Mouse (Mus musculus) CH12.LX (cell line): Measurements from ENCODE around the gene Med19.

Experiments
- CHD2 ChIP-seq: IDR thresholded peaks from 2 replicates; pipeline ENCODE4 v1.6.1; 2011; ENCODE audit warnings: low read length, improper control_type of control experiment
- CTCF ChIP-seq, 2 experiments: IDR thresholded peaks in 1 of 2; conservative IDR thresholded peaks in 1 of 2; 2 replicates each; pipeline ENCODE4 v1.5.1; 2011 to 2012; ENCODE audit warnings: low read depth in 2 of 2, low read length in 2 of 2, improper control_type of control experiment in 1 of 2, inconsistent platforms in 1 of 2, mild to moderate bottlenecking in 1 of 2, moderate library complexity in 1 of 2
- JUND ChIP-seq: conservative IDR thresholded peaks from 2 replicates; pipeline ENCODE4 v1.6.1; 2011; ENCODE audit warnings: low read depth, low read length, improper control_type of control experiment
- POLR2A ChIP-seq: IDR thresholded peaks from 2 replicates; pipeline ENCODE4 v1.6.1; 2011; ENCODE audit warnings: low read depth, mild to moderate bottlenecking, improper control_type of control experiment, low read length
- POLR2AphosphoS2 ChIP-seq: IDR thresholded peaks from 2 replicates; pipeline ENCODE4 v1.6.1; 2011; ENCODE audit warnings: low read depth, low read length, improper control_type of control experiment

- TF ChIP-seq POLR2AphosphoS2 (no peak), CTCF (conservative IDR thresholded peaks at IDR 0.05 in 1 of 2, IDR thresholded peaks at IDR 0.05 in 1 of 2; ENCODE audit: low read depth in 2 of 2, low read length in 2 of 2) (no peak), CHD2 (no peak), POLR2A (no peak), JUND (no peak)
These were observed 44.2 kb upstream of the Med19 start for GRCm38 (mm10) chr2:84634006-84634405.
